Mouse (Mus musculus): Measurements from ENCODE around the gene Fabp7. TPM values are rescaled to one million over a fixed set of nuclear protein-coding genes. Genes with fewer than 3 reads are reported as not detected.

The Fabp7 gene
- polyA plus RNA-seq, 1 experiment, result 131 TPM

GRCm38 (mm10) chr10:57835982-57836381 is 51.3 kb downstream of the Fabp7 start:
- H3K4me1 ChIP-seq (ENCODE audit: control insufficient read depth, insufficient read depth, low read length), result no peaks in the 10 kb centered on the region
- TF ChIP-seq CTCF (IDR thresholded peaks at IDR 0.05; ENCODE audit: borderline replicate concordance, insufficient read depth, low read depth, low read length) (no peak), POLR2A (IDR thresholded peaks at IDR 0.05; ENCODE audit: borderline replicate concordance, insufficient read depth, low read length) (no peak)
- no peak overlapping the region for H3K27ac ChIP-seq (ENCODE audit: insufficient read depth, low read length)
- H3K27me3 ChIP-seq (ENCODE audit: control insufficient read depth, insufficient read depth, low read length), result no peaks in the 10 kb centered on the region
- no peak overlapping the region for H3K4me3 ChIP-seq (replicated peaks; ENCODE audit: insufficient read depth, low read depth, low read length)
- DNase-seq, result no peak

Other genes with a start within 250 kb of the Fabp7 start
- 89.3 and 98.1 TPM in 2 replicates for gene Pkib, start 152.9 kb upstream of the Fabp7 start, polyA plus RNA-seq (2012; rRNA removed)
- 29.6 and 37.7 TPM in 2 replicates for gene Smpdl3a, start 9.5 kb downstream of the Fabp7 start, polyA plus RNA-seq (2012; rRNA removed)